Mouse (Mus musculus) spleen, embryonic (tissue): ENCODE results near the gene Cib1.

ENCODE experiments used
- CTCF ChIA-PET: fragments of 350-600 bp; sonication (Branson Sonifier 250); formaldehyde crosslinking; loops from one replicate; lab custom pipeline; 2022; lab: Charles Lee

The Cib1 gene

DNA sequence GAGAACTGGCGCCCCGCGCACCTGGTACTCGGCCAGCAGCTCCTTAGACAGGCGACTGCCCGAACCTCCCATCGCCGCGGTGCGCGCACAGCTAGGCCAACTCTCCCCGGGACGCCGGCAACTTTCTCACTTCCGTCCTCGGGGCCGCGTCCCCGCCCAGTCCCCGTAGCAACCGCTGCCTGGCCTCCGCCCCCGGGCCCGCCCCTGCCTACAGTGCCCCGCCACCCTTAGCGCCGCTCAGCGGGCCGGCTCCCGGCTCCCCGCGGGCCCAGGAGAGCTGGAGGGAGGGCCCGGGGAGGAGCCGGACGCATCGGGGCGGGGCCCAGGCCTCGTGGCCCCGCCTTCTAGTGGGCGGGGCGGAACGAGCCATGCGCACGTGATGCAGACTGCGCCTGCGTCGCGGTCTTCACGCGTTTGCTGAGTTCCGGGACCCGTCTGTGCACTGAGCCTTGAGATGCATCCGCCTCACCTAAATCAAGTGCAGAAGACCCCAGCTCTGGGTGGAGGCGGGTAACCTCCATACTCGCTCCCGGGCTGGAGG lies at the start of gene Cib1, which contains the start of gene Gdpgp1:
TSS of gene Cib1 (minus strand) at position 325 of the 541 bp plus-strand sequence.
TSS of gene Gdpgp1 (plus strand) at position 377 of the 541 bp plus-strand sequence.
- CTCF ChIA-PET = interaction anchor here (0.7 to 1.0 kb wide), 4 partner anchors 32 to 138 kb away, joined by 3 to 9 read pairs (median 4); partner anchors contain the start of gene Man2a2

DNA sequence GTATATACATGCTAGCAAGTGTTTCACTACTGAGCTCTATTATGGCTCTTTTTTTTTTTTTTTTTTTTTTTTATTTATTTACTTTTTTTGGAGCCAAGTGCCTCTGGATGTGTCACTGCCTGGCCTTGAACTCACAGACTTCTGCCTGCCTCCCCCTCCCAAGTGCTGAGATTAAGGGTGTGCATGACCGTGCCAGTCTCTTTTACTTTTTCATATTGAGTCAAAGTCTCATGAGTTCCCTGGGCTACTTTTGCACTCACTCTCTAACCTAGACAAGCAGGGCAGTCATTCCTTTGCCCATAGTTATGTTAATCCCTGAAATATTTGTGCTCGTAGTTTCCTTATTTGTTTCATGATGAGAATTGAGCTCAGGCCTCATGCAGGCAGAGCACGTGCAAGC lies 49.0 kb upstream of the Cib1 start:
- CTCF ChIA-PET = interaction anchor here (0.6 to 0.9 kb wide), 5 partner anchors 20 to 141 kb away, joined by 3 to 23 read pairs (median 6); no protein-coding TSS in a partner anchor

DNA sequence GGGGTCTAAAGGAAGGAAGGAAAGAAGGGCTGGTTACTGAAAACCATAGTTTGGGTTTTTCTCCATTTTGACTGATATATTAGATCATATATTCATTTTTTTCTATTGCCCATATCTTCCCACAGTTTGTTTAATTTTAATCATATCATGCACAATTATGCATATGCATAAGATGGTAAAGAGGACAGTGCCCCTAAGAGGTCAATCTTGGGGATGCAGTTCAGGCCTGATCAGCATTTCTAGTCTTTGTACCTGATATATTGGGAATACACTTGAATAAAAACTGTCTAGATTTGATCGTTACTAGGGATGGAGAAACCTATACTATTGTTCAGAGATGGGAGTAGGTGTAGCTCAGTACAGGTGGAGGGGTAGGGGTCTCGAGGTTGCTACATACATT lies 48.4 kb upstream of the Cib1 start:
- CTCF ChIA-PET = interaction anchor here (0.6 to 0.9 kb wide), 4 partner anchors 19 to 140 kb away, joined by 3 to 9 read pairs (median 6); no protein-coding TSS in a partner anchor

DNA sequence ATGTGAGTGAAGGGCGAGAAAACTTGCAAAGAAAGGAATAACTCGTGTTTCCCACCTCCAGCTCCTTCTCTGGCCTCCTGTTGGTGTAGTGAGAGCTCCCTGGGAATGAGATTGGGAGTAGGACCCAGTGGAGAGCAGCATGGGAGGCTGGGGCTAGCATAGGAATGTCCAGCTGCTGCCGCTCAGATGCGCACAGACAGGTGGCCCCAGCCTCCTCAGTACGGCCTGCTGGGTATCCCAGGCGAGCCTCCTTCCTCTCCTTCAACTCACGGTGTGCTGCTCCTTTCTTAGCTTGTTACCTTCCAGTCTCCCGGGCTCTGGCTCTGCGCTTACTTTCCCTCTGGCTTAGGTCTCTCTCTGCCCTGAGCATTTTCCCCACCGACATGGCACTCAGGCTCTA lies 47.4 kb upstream of the Cib1 start:
- CTCF ChIA-PET = interaction anchor here (0.8 kb wide), 1 partner anchor 247 kb away, joined by 3 read pairs; no protein-coding TSS in a partner anchor

DNA sequence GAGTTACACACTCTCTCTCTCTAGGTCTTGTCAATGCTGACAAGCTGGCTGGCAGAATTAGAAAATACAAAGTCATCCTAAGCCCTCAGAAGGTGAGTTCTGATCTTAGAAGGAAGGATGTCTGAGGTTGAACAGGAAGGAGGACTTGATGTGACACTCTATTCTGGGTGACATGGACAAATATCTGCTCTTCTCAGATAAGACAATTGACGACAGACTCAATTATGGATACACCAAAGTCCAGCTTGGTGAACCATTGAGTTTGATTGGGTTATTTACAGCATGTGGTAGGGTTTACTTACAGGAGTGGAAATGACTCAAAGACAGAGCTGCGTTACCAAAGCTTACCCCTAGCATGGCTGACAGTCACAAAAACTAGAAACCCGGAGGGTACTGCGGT lies 43.8 kb upstream of the Cib1 start:
- CTCF ChIA-PET = no interaction called here

DNA sequence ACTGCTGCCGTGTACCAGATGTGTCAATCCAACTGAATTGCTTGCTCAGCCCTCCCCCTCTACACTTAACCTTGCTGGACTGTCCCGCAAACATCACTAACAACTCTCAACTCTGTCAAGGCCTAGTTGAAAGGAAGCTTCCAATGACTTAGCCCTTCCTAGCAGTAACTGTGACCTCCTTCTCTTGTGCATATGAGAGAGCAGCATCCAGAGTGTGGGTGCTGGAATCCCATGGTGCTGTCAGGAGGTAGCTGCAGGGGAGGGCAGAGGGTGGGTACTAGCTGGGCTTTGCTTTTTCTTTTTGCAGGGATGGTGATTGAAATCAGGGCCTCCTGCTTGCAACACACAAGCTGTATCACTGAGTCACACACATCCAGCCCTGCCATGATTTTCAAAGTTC lies 40.8 kb upstream of the Cib1 start:
- CTCF ChIA-PET = interaction anchor here (0.6 kb wide), 1 partner anchor 51 kb away, joined by 10 read pairs; the partner anchor contains the start of gene Rccd1

DNA sequence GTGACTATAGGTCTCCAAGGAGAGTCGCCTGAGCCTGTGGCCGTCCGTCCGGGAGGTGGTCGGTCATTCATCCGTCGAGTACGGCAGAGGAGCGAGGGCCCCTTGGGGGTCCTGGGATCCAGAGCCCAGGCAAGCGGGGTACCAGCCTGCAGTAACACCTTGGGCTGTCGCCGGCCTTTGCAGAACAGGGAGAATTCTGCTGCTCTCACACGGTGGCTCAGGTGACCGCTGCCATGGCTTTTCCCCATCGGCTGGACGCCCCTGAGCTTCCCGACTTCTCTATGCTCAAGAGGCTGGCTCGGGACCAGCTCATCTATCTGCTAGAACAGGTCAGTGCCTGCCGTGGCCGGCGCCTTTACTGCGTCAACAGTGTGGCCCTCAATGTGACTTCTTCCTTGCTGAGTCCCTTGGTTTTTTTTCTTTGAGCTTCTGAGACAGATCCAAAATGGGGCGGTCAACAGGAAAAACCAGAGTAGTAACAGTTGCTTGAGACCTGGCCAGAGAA lies 37.2 kb upstream of the Cib1 start:
- CTCF ChIA-PET = interaction anchor here (0.7 kb wide), 1 partner anchor 217 kb away, joined by 4 read pairs; no protein-coding TSS in a partner anchor

DNA sequence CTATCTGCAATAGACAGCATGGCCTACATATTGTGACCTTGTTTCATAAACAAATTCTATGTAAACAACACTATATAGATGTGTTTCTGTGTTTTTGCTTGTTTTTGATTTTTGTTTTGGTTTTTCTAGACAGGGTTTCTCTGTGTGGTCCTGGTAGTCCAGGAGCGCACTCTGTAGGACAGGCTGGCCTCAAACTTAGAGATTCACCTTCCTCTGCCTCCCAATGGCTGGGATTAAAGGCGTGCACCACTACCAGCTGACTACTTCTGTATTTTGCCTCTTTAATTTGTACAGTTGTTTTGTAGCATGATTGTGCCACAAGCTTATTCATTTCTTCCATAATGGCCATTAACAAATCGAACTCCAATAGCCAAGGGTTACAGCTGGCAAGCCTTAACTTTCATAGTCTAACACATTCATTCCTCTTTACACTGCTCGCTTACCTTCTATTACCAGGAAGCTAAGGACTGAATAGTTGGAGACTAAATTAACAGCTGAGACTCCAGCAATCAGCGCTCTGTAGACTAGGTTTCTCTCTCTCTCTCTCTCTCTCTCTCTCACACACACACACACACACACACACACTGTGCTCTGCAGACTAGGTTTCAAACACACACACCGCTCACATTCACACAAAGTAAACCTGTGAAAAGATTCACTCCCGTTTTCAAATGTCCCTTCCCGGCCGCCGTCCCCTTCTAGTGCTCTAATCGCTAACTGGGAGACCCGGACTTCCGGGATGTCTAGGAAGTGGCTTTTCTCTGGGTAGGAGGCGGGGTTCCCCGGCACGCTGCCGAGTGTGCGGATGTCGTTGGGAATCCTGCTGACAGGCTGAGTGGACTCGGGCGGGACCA lies 36.5 kb upstream of the Cib1 start, which contains the start of gene Vps33b:
TSS of gene Vps33b (plus strand) at position 753 of the 854 bp plus-strand sequence.
- CTCF ChIA-PET = interaction anchor here (0.6 to 0.7 kb wide), 3 partner anchors 26 to 218 kb away, joined by 3 to 4 read pairs (median 3); no protein-coding TSS in a partner anchor

DNA sequence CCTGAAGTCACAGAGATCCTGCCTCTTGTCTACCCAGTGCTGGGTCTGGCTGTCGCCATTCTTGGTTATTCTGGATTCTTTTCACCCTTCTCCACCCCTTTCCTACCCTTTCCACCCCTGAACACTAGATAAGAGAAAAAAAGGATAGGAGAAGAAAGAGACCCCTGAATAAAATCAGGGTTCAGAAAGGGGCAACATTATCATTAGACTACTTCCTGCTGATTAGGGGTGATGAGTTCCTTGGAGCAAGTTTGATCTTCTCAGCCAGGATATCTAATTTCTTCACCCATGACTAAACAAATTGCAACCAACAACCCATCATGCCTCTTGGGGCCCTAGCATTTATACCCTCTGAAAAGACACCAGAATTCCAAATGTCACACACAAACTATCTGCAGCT lies 35.2 kb upstream of the Cib1 start:
- CTCF ChIA-PET = interaction anchor here (0.7 kb wide), 1 partner anchor 139 kb away, joined by 3 read pairs; no protein-coding TSS in a partner anchor

DNA sequence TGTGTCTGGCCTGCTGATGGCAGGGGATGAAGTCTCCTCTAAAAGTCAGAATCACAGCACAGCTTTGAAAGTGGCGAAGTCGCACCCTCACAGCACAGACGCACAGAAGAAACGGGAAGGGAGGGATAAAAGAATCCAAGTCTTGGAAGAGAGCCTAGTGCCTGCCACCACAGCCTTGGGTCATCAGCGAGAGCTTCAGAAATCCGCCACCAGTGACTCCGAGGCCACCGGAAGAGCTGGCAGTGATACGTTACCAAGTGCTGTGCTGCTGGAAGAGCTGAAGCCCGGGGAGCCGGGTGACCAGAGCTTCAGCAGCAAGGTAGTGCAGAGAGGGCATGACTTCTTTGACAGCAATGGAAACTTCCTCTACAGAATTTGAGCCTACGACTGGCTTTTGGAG lies 32.0 kb upstream of the Cib1 start:
- CTCF ChIA-PET = no interaction called here

DNA sequence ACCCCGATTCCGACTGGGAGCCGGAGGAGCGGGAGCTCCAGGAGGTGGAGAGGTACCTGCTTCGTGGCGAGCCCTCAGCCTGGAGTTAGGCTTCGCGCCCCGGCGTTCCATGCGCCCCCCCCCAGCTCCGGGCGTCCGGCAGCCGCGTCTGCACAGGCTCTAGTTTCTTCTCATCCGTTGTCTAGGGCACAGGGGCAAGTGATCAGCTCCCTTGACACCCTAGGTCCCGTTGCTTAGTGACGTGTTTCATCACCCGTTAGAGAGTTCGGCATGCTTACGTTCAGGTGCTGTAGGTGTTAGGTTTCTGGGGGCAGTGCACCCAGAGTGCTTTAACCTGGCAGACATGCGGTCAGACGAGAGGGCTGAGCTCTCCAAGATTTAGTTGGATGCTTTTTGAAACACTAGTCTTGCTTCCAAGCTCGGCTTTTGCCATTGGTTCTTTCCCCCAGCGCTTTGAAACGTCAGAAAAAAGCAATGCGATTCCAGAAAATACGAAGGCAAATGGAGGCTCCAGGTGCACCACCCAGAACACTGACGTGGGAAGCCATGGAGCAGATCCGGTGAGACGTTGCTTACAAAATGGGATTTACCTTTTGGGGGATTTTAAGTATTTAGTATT lies 28.9 kb upstream of the Cib1 start:
- CTCF ChIA-PET = interaction anchor here (0.6 to 0.7 kb wide), 4 partner anchors 20 to 128 kb away, joined by 3 to 5 read pairs (median 3); partner anchors contain the start of gene Sema4b

DNA sequence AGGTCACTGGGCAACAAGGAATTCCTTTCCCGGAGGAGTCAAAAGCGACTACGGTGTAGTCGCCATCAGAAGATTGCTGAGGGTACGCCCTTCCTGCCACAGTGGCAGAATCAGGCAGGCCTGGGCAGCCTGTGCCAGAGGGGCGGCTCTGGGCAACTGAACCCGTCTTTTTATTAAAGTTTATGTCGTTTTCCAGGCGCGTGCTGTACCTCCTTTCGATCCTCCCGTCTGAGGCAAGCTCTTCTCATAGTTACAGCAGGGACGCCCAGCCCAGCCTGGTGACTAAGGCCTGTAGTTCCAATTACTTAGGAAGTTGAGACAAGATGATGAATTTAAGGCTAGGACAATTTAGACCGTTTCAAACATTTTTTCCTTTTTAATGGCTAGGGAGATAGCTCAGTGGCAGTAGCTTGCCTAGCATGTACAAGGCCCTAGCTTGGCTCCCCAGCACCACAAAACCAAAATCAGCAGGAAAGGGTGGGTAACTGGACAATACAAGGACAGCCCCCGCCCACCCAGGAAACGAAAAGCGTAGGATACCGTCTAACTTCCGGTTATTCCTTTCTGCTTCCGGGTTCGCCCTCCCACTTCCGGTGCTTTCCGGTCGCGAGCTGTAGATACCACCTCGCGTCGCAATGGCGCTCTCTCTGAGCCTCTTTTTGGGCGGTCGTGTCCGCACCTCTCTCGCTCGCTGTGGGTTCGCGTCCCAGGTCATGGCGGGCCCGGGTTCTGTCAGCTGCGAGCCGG lies 28.2 kb upstream of the Cib1 start, which contains the start of gene Ngrn:
TSS of gene Ngrn (plus strand) at position 591 of the 747 bp plus-strand sequence.
- CTCF ChIA-PET = interaction anchor here (0.6 to 0.9 kb wide), 3 partner anchors 32 to 126 kb away, joined by 3 to 6 read pairs (median 3); partner anchors contain the start of gene Sema4b

DNA sequence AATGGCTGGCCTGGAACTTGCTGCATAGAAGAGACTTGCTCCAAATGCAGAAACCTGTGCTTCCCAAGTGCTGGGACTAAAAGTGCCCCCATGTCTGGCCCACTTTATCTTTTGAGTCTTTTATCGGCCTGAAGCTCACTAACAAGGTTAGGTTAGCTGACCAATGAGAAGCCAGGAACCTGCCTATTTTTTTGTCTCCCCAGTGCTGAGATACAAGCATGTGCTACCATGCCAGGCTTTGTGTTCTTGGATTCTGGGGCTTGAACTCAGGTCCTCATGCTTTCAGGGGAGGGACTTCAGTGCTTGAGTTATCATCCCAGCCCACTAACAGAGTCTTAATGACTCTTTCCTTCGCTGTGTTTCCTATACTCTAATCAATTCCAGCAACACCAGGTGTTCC lies 25.1 kb upstream of the Cib1 start:
- CTCF ChIA-PET = interaction anchor here (0.6 kb wide), 1 partner anchor 117 kb away, joined by 5 read pairs; no protein-coding TSS in a partner anchor

DNA sequence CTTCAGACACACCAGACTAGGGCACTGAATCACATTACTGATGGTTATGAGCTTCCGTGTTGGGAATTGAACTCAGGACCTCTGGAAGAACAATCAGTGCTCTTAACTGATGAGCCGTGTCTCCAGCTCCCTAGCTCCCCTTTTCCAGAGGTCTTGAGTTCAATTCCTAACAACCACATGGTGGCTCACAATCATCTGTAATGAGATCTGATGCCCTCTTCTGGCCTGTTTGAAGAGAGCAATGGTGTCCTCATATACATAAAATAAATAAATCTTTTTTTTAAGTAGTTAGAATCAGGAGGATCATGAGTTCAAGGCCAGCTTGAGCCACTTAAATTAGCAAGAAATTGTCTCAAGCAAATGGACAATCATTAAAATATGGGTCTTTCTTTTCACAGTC lies 23.4 kb upstream of the Cib1 start:
- CTCF ChIA-PET = interaction anchor here (0.5 to 0.7 kb wide), 3 partner anchors 13 to 244 kb away, joined by 3 to 4 read pairs (median 3); no protein-coding TSS in a partner anchor

DNA sequence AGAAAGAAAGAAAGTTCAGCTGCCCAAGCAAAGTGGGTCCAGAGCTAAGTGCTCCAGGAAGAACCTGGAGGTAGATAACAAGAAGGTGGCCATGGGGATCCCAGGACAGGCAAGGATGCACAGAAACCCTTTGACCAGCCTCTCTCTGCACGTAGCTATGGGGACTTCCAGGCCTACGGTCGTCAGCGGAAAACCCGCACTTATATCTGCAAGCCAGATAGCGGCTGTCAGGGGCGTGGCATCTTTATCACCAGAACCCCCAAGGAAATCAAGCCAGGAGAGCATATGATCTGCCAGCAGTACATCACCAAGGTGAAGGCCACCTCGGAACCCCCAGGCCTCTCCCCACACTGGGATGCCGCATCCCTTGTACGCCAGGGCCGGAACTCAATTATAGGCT lies 20.3 kb upstream of the Cib1 start:
- CTCF ChIA-PET = no interaction called here

DNA sequence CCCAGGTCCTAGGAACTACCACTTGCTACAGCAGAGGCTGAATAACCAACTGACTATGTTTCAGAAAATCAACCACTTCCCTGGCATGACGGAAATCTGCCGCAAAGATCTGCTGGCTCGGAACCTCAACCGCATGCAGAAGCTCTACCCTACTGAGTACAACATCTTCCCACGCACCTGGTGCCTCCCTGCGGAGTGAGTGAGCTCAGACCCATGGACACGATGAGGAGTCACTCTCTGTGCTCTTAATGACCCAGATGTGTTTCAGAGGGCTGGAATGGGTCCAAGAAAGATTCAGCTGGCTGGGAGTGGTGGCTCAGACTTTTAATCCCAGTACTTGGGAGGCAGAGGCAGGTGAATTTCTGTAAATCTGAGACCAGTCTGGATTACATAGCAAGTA lies 19.8 kb upstream of the Cib1 start:
- CTCF ChIA-PET = no interaction called here

DNA sequence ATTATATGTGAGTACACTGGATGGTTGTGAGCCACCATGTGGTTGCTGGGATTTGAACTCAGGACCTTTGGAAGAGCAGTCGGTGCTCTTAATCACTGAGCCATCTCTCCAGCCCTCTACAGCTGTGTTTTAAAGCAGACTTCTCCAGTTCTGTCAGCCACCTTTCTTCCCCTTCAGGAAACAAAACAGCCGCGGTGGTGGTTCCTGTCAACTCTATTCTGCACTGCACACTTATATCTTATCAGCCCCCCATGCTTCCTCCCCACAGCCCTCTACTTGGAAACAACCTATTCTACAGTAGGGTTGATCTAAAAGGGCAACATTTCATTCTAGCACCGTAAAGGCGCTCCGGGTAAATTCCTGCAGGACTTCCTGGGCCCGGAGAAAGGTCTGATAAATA lies 14.2 kb upstream of the Cib1 start:
- CTCF ChIA-PET = interaction anchor here (0.5 to 0.9 kb wide), 2 partner anchors 16 to 69 kb away, joined by 3 to 8 read pairs; no protein-coding TSS in a partner anchor

DNA sequence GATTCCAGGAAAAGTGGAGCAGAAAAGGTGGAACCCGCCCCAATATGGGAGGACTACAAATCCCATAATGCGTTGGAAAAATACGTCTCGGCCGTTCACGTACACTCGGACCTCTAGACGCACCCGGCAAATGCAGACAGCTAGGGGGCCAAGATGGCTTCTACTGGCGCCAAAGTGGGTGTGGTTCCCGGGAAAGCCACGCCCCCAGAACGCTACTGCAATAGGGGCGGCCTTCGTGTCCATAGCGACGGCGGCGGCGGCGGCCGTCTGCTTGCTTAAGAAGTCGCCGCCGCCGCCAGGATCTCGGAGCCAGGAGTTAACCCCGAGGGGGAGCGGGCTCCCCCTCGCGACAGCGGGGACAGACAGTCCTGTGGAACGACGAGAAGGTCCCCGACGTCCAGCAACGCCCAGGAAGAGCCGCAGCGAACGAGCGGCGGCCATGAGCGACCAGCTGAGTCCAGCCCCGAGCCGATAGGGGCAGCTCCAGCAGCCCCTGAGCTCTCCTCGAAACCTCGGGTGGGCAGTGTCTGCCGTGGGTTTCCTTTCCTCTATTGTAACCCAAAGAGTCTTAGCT lies 13.6 kb upstream of the Cib1 start, which contains the start of gene Ttll13:
TSS of gene Ttll13 (plus strand) at position 229 of the 574 bp plus-strand sequence.
- CTCF ChIA-PET = interaction anchor here (0.9 kb wide), 1 partner anchor 69 kb away, joined by 3 read pairs; no protein-coding TSS in a partner anchor

DNA sequence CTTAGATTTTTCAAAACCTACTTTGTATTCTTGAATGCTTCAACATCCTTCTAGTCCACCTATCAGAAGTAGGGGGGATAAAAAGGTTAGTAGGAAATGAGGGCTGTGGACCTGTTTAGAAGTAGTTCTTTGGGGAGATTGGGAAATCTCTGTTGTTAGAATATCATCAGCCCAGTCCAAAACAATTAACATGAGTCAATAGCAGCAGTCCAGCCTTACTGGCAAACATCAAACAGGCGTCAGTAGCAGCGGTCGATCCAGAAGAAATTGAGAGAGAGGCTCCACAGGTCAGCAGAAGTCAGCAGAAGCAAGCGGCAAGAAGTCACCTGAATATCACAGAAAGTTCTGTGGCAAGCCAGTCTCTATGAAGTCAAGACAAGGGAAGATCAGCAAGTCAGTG lies 12.2 kb upstream of the Cib1 start:
- CTCF ChIA-PET = no interaction called here
